Mouse (Mus musculus) olfactory bulb, adult 2 months (tissue): Measurements from ENCODE around the gene Vezt.

Source experiments
- CTCF ChIP-seq: fragments of 200-500 bp; IDR thresholded peaks from 2 replicates; pipeline ENCODE4 v1.5.1; 2012; ENCODE audit warnings: low read depth, mild to moderate bottlenecking, low read length, moderate library complexity; ENCODE audit not compliant: insufficient read depth
- POLR2A ChIP-seq: fragments of 200-500 bp; IDR thresholded peaks from 2 replicates; pipeline ENCODE4 v1.6.1; 2012; ENCODE audit warnings: mild to moderate bottlenecking, low read depth, low read length, moderate library complexity; ENCODE audit not compliant: insufficient read depth

- TF ChIP-seq CTCF (no peak), POLR2A (no peak)
These were observed 126.6 kb downstream of the Vezt start for GRCm38 (mm10) chr10:93909015-93909414.
